Mouse (Mus musculus): ENCODE data around the gene Tsnax.
A peak's percentile ranks its signal among the peaks of the same experiment; 100 is the strongest.

Tsnax gene

GRCm38 (mm10) chr8:125012695-125013627 lies at the start of gene Tsnax:
Tsnax (plus strand) TSS chr8:125012997.
- peak; percentile 85 to 92 for DNase-seq (ENCODE audit: low spot score in 2 of 2)

GRCm38 (mm10) chr8:124963246-124963645 lies 49.6 kb upstream of the Tsnax start:
- DNase-seq (ENCODE audit: low spot score in 2 of 2): no peak

GRCm38 (mm10) chr8:124964966-124965365 lies 47.8 kb upstream of the Tsnax start:
- DNase-seq (ENCODE audit: low spot score in 2 of 2): no peak

DNA sequence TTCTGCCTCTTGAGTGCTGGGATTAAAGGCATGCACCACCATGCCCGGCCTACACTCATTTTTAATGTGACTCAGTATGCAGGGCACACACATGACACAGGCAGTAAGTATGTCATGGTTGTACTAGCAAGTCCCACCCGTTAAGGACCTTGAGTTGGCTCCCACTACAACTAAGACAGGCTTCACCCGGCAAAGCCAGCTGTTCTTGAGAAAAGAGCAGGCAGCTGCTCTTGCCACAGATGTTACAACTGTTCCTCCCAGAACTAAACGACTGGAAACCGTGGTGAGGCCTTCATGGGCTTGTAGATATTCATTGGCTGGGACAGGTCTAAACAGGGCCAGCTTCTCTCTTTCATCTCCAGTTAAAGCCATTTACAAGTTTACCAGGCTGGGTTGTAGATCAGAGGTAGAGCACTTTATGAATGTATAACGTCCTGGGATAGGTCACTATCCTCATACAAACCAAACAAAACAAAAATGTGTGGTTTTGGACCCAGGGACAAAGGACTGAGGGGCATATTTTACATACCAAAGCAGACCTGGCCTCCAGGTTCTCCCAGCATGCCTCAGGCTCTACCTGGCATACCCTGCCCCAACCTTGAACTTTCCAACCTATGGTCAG lies 42.4 kb upstream of the Tsnax start:
- no peak for DNase-seq (ENCODE audit: low spot score in 2 of 2)

- DNase-seq (ENCODE audit: low spot score in 2 of 2): no peak
Measured at GRCm38 (mm10) chr8:124973221-124973620, 39.6 kb upstream of the Tsnax start.

DNA sequence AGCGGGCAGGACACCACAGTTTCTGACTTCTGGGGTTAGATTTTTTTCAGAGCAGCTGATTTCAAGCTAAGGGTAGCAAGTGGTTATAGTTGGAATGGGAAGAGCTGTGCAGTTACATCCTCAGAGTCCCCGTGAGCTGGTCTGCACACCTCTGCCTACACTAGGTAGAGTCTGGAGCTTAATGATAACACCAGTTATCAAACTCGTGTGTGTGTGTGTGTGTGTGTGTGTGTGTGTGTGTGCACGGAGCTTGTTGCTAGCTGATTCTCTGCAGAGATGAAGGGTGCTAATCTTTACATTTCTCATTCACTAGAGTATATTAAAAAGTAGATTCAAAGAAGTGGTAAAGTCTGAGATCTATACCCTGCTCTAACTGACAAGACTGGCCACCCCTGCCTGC lies 38.5 kb upstream of the Tsnax start:
- DNase-seq (ENCODE audit: low spot score in 2 of 2): no peak

DNA sequence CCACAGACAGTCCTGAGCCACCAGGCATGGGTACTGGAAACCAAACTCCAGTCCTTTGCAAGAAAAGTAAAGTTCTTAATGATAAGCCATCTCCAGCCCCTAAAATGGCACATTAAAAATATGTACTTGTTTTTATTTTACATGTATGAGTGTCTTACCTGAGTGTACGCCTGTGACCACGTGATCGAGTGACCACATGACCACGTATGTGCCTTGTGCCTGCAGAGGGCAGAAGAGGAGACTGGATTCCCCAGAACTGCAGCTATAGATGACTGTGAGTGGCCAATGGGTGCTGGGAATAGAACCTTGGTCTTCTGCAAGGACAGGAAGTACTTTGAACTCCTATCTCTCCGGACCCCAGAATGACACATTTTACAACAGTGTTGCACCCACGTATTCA lies 36.6 kb upstream of the Tsnax start:
- DNase-seq (ENCODE audit: low spot score in 2 of 2): no peak

- no peak for DNase-seq (ENCODE audit: low spot score in 2 of 2)
Measured at GRCm38 (mm10) chr8:124978026-124978425, 34.8 kb upstream of the Tsnax start.

- DNase-seq (ENCODE audit: low spot score in 2 of 2): no peak
Measured at GRCm38 (mm10) chr8:124980036-124980435, 32.8 kb upstream of the Tsnax start.

DNA sequence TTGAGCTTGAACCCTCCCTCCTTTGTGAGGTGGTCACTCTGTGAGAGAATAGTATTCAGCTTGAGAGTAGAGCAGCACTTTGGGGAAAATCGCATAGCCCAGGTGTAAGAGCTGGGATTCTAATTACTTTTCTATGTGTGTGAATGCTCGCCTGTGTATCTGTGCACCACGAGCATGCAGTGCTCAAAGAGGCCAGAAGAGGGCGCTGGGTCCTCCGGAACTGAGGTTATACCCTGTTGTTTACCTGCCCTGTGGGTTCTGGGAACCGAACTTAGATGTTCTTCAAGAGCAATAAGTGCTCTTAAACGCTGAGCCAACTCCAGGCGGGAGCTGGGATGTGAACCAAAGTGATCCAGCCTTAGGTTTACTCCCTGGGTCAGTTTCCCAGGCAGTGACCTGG lies 32.0 kb upstream of the Tsnax start:
- DNase-seq (ENCODE audit: low spot score in 2 of 2): no peak

DNA sequence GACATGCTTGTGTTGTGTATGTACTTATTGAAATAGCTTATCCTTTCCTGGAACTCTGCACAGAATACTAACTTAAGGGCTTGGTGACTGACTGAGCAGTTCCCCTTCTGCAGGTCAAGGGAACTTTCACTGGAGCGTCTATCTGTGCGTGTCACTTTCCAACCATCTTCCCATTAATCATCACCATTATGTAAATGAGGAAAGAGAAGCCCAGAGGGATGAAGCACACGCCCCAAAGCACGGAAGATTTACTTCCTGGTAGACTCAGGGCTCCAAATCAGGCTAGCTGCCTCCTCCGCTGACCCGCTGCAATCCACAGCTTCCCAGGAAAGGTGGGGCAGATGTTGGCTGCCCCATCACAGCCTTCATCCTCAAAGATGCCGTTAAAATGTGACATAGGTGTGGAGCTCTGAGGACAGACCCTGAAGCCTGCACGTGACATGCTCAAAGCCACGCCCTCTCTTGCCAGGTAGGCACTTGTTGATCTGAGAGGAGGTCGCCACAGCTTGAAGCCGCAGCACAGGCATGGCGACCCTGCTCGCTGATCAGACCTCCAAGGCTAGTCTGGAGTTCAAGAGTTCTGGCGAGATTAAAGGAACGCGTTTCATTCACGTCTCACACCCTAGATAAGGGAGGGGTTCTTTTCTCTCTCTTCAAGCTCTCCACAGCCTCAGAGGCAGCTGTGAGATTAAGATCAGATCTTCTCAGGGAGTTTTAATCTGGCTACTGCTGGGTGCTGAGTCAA lies 21.7 kb upstream of the Tsnax start:
- DNase-seq (ENCODE audit: low spot score in 2 of 2): no peak

- no peak for DNase-seq (ENCODE audit: low spot score in 2 of 2)
Measured at GRCm38 (mm10) chr8:124991668-124991926, 21.2 kb upstream of the Tsnax start.

GRCm38 (mm10) chr8:124995776-124996175 lies 17.0 kb upstream of the Tsnax start:
- DNase-seq (ENCODE audit: low spot score in 2 of 2): no peak

DNA sequence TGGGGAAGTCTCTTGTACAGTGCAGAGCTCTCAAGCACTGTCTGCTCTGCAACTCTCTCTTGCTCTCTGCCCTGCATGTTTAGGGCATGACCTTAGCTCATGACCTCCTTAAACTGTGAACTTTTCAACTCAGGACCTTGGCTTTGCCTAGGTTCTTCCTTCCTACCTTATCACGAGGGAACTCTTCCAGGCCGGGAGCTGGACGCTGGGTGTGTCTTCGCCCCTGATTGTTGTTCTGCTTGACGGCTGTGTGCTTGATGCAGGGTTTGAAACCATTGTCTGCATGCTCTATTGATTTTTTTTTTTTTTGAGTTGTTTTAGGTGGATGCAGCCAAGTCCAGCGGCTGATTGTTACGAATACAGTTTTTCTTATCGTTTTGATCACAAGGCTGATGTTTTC lies 11.3 kb downstream of the Tsnax start:
- no peak for DNase-seq (ENCODE audit: low spot score in 2 of 2)

DNA sequence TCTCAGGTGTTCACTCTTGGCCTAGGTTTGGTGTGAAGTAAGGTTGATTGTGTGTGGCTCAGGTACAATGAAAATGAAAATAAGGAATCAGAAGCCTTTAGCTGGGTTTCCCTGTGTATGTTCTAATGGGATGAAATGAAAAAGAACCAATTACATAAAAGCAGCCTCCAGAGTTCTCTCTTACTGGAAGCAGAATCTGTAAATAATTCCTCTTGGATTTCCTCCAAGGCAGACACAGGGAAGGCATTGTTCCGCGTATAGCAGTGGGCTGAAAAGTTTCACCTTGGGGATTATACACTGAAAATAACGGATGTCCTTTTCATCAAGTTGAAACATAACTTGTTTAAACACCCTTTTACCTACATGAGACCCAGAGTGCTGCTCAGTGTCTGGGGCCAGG lies 14.4 kb downstream of the Tsnax start:
- DNase-seq (ENCODE audit: low spot score in 2 of 2): no peak

GRCm38 (mm10) chr8:125028841-125029240 lies 16.0 kb downstream of the Tsnax start:
- DNase-seq (ENCODE audit: low spot score in 2 of 2): no peak

GRCm38 (mm10) chr8:125031276-125031675 lies 18.5 kb downstream of the Tsnax start:
- no peak for DNase-seq (ENCODE audit: low spot score in 2 of 2)

DNA sequence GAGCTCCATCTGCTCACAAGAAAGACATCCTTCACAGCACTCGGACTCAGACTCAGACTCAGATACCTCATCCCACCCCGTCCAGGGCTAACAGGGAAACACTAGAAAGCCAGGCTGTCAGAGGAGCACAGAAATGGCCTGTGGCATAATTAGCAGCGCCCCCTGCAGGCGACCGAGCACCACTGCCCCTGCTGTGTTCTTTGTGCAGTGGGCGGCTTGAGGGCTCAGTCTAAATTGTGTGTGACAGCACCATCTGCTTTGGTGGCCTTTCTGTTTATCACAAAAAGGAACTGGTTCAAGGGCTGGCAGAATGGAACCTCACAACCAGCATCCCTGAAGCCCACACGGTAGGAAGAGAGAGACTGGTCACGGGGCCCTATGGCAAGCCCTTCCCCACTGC lies 21.9 kb downstream of the Tsnax start:
- DNase-seq (ENCODE audit: low spot score in 2 of 2): peak; percentile 69 to 92

GRCm38 (mm10) chr8:125037081-125037480 lies 24.3 kb downstream of the Tsnax start:
- no peak for DNase-seq (ENCODE audit: low spot score in 2 of 2)

DNA sequence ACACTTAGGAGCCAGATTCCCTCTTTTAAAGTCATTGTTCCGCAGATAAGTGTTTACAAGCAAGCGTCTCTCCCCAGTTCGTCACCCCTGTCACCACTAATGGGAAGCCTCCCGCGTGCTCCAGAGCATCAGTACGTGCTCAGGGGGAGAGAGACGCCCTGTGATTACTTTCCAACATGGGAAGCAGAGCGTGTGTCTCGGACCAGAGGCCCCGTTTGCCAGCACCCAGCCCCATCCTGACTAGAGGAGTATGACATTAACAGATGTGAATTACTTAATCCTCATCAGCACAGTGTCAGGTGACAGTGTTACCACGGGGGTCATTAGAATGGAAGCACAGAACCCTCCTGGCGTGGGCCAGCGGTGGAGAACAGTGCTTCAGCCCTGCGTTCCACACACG lies 25.9 kb downstream of the Tsnax start:
- no peak for DNase-seq (ENCODE audit: low spot score in 2 of 2)

DNA sequence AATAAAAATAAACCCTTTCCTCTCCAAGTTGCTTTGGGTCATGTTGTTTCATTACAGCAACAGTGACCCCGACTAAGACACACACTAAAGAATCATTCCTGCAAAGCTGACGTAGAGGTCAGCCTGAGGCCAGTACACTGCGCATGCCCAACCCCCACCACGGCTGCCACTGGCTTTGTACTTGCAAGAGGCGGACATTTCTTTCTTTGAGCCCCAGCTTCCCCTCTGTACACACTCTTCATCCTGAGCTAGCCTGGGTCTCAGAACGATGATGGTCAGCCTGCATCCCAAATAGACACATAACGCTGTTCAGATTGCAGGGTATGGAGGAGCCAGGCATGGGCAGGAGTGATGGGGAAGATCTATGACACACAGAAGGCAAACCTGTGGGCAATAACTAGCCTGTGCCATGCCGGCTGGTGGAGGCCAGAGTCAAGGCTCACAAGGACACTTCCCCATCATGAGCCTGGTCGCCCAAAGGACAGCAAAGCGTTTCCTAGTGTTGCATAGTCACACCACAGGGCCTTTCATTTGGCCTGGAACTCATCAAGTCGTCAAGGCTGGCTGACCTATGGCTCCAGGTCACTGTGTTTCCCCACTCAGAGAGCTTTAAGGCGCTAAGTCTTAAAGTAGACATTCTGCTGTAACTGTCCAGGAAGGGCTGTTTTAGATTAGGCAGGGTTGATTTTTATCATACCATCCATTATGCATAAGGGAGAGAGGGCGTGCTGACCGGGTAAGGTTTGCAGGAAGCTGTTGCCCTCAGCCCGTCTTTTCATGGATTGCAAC lies 28.0 kb downstream of the Tsnax start:
- DNase-seq (ENCODE audit: low spot score in 2 of 2): no peak

DNA sequence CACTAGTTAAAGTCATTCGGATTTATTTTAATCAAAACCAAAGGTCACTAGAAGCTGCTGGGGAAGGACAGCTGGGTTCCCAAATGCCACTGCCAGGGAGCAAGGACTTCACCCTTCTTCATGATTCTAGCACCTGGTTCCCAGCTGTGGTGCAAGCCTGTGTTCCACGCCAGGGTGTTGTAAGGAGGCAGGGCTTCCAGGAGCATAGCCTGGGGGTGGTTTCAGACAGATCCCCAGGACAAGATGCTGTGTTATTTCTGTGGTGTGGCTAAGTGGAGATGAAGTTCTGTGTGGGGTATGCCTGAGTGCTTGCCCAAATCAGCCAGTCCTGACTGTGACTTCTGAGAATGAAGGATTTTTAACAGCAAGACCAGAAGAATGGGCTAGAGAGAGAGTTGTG lies 28.7 kb downstream of the Tsnax start:
- DNase-seq (ENCODE audit: low spot score in 2 of 2): no peak
